Mouse (Mus musculus) G1E (cell line): ENCODE data around the gene Lexm.

Source experiments
- CTCF ChIP-seq: IDR thresholded peaks from 2 replicates; pipeline ENCODE4 v1.5.1; 2012; ENCODE audit warnings: low read depth, low read length, inconsistent platforms, mixed read lengths
- GATA1 ChIP-seq: IDR thresholded peaks from 2 replicates; pipeline ENCODE4 v1.6.1; 2012; ENCODE audit warnings: borderline replicate concordance, low read length, inconsistent platforms, mixed read lengths
- TAL1 ChIP-seq: conservative IDR thresholded peaks from 2 replicates; pipeline ENCODE4 v1.6.1; 2012; ENCODE audit warnings: low read depth, low read length, inconsistent platforms, mixed read lengths

GRCm38 (mm10) chr4:106645797-106646196 is 28.8 kb upstream of the Lexm start:
- TF ChIP-seq CTCF (no peak), GATA1 (no peak), TAL1 (no peak)
